Mouse (Mus musculus) liver, embryonic 12.5 days (tissue): ENCODE results near the gene Plin5. TPM values are rescaled to one million over a fixed set of nuclear protein-coding genes. Genes with fewer than 3 reads are reported as not detected.
"Not testable (repeated sequence)": the region's sequence is repeated elsewhere in the genome, so short reads cannot be mapped to it uniquely, and the experiment has no call there.

ENCODE experiments used
- ATAC-seq: fragments of 200-750 bp; cut with Nextera tagmentation; 2 replicates; pipeline ENCODE4 v1.8.0; 2017; ENCODE audit warnings: moderate number of reproducible peaks, mild to moderate bottlenecking, moderate library complexity
- H3K27ac ChIP-seq: fragments of 300-500 bp; sonication (generic); 2 replicates; pipeline ENCODE4 v1.5.1; 2016; ENCODE audit warnings: mild to moderate bottlenecking
- H3K27me3 ChIP-seq: fragments of 300-500 bp; sonication (generic); replicated peaks from 2 replicates; pipeline ENCODE4 v1.6.1; 2016; ENCODE audit warnings: mild to moderate bottlenecking, moderate library complexity
- H3K36me3 ChIP-seq: fragments of 300-500 bp; sonication (generic); 2 replicates; pipeline ENCODE4 v1.6.1; 2016; ENCODE audit warnings: mild to moderate bottlenecking, moderate library complexity
- H3K4me1 ChIP-seq: fragments of 300-500 bp; sonication (generic); 2 replicates; pipeline ENCODE4 v1.6.1; 2016
- H3K4me2 ChIP-seq: fragments of 300-500 bp; sonication (generic); 2 replicates; pipeline ENCODE4 v1.6.1; 2016; ENCODE audit warnings: mild to moderate bottlenecking, moderate library complexity
- H3K4me3 ChIP-seq: fragments of 300-500 bp; sonication (generic); 2 replicates; pipeline ENCODE4 v1.5.1; 2016; ENCODE audit warnings: mild to moderate bottlenecking, moderate library complexity
- H3K9ac ChIP-seq: fragments of 300-500 bp; sonication (generic); 2 replicates; pipeline ENCODE4 v1.6.1; 2016; ENCODE audit warnings: mild to moderate bottlenecking, moderate library complexity
- H3K9me3 ChIP-seq: fragments of 300-500 bp; sonication (generic); replicated peaks from 2 replicates; pipeline ENCODE4 v1.6.1; 2016; ENCODE audit warnings: mild to moderate bottlenecking, moderate library complexity
- WGBS: fragments of 180-500 bp; shearing (Covaris S2); methylation state at CpG from one replicate; pipeline ENCODE4 v1.1.7; 2016; ENCODE audit not compliant: insufficient replicate concordance; 5-methylcytosine and 5-hydroxymethylcytosine counted together
- polyA plus RNA-seq: library from polyadenylated mRNA; unstranded; fragments of >200 nt; fragmentation: Nextera tagmentation; extraction: Ambion mirVana; gene quantifications from 2 replicates; pipeline ENCODE4 v1.2.1, GENCODE M21; 2016

Gene Plin5
- polyA plus RNA-seq, 1 experiment from 2014 or later = 0.38 TPM

DNA sequence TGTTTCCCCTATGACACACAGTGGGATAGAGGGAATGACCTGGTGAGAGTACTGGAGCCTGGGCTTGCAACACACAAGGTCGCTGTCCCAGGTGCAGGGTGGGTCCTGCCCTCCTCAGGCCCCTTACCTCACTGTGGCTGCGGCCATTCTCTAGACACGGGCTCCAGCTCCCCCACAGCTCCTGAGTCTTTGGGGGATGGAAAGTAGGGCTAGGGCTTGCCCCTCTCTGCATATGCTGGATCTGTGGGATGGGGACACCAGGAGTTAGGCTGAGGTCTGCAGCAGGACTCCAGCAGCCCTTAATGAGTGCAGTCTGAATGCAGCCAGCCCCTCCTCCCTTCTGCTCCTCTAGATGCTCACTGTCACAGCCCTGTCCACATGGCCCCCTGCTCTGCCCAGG lies 4.7 kb downstream of the Plin5 start:
- H3K4me3 ChIP-seq = no peak overlapping the region
- WGBS = 52% methylated on average over 3 of the region's 3 CpGs
- no peak overlapping the region for H3K9ac ChIP-seq
- H3K36me3 ChIP-seq = no peaks in the 10 kb centered on the region
- peaks cover 10% of the 10 kb centered on the region for H3K4me1 ChIP-seq
- no peak for ATAC-seq
- no peaks in the 10 kb centered on the region for H3K9me3 ChIP-seq
- peaks cover 33% of the 10 kb centered on the region for H3K27me3 ChIP-seq
- H3K27ac ChIP-seq = no peak overlapping the region
- H3K4me2 ChIP-seq = no peak overlapping the region

DNA sequence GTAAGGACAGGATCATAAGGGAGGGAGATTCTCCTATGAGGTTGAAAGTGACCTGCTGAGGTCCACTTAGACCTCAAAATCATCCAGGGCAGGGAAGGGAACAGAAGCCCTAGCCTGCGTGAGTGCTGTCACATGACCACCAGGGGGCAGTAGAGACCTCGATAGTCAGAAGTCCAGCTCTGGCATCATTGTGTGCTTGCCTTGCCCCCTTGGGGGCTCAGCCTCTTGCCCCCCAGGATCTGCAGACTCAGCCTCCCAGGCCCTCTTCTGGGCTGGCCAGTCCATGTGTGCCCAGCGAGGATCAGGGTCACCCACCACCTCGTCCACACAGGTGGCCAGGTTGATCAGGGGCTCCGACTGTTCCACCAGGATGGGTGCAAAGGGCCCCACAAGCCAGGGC lies 5.5 kb downstream of the Plin5 start:
- H3K4me1 ChIP-seq = peaks cover 2% of the 10 kb centered on the region
- no peaks in the 10 kb centered on the region for H3K9me3 ChIP-seq
- 41% methylated on average over 5 of the region's 5 CpGs for WGBS
- no peak overlapping the region for H3K4me3 ChIP-seq
- H3K36me3 ChIP-seq = no peaks in the 10 kb centered on the region
- no peak overlapping the region for H3K4me2 ChIP-seq
- no peak overlapping the region for H3K27ac ChIP-seq
- H3K9ac ChIP-seq = no peak overlapping the region
- H3K27me3 ChIP-seq = peaks cover 25% of the 10 kb centered on the region
- ATAC-seq = peak; percentile 27

DNA sequence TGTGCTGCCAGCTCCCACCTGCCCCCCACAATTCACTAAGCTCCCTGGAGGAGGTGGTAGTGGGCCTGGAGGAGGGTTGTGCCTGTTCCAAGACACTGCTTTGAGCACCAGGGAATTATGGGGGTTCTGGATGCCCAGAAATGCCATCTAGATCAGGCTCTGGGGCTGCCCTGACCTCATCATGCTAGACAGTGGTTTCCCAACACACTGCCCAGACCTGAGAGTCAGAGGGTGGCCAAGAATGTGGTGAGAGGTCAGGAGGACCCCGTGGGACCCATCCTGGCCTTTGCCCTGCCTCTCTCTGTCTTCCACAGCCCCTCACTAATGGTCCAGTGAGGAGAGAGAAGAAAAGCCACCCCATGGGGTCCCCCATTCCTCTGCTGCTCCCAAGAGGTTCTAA lies 6.4 kb downstream of the Plin5 start:
- Histone ChIP-seq H3K9me3 (no peaks in the 10 kb centered on the region), H3K36me3 (no peaks in the 10 kb centered on the region), H3K27ac (no peak overlapping the region), H3K4me3 (no peak overlapping the region), H3K9ac (no peak overlapping the region), H3K27me3 (peaks cover 16% of the 10 kb centered on the region), H3K4me2 (no peak overlapping the region), H3K4me1 (no peaks in the 10 kb centered on the region)
- 31% methylated on average over 1 of the region's 1 CpGs for WGBS
- ATAC-seq = no peak

DNA sequence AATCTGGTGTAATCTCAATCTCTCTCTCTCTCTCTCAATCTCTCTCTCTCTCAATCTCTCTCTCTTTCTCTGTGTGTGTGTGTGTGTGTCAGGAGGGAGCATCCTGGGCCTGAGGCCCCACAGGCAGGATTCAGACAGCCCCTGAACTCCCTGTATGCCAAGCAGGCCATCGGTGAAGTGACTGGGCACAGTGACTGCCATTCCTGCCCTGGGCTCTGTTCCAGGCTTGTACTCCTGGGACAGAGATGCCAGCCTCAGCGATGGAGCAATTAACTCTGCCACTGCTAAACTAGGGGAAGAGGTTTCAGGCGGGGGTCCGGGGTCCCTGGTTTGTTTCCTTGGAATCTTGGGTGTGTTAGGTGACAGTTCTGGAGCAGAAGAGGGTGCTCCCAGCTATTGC lies 6.8 kb downstream of the Plin5 start:
- Histone ChIP-seq H3K4me2 (no peak overlapping the region), H3K4me3 (no peak overlapping the region), H3K27me3 (peaks cover 12% of the 10 kb centered on the region), H3K36me3 (no peaks in the 10 kb centered on the region), H3K9me3 (no peaks in the 10 kb centered on the region), H3K27ac (no peak overlapping the region), H3K4me1 (no peaks in the 10 kb centered on the region), H3K9ac (no peak overlapping the region)
- WGBS = 44% methylated on average over 4 of the region's 4 CpGs
- ATAC-seq = no peak

DNA sequence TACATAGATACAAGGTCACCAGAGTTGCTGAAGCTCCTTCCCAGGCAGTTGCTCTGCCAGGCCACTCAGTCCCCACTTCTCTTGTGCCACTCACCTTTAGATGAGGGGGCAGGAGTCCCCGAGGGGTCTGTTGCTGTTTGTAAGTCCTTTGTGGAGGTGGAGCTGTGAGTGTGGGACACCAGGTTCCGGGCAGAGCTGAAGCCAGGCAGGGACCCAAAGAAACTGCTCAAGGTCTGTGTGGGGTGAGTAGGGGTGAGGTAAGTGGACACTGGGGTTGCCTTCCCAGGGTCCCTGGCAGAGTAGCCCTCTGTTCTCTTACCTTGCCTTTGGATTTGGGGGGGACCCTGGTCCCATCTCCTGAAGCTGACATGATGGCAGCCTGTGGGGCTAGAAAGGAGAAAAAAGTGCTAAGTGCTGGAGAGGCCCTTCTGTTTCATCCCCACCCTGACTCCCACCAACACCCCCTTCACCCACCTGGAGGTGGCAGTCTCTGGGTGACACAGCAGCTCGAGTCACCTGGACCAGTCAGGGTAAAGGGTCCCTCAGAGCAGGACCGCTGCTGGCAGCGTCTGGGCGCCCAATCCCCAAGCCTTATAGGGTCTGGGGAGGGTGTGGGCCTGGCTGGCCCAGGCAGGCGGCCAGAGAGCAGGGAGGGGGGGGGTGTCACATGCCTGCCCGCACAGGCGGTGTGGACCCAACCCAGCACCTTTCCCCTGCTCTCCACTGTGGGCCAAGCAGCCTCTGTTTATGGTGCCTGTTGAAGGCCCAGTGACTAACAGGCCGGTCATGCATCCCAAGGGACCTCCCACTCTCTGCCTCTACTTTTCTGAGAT lies 8.0 kb downstream of the Plin5 start, which contains the start of gene Plin4:
Gene Plin4 (minus strand): TSS at position 585 of the 833 bp plus-strand sequence.
- Histone ChIP-seq H3K4me3 (no peak within 1 kb of the TSS), H3K9me3 (no peaks in the 10 kb centered on the region), H3K27me3 (0 out of 2 replicates have a peak, but pooled peaks cover under 1% of the 10 kb centered on the region), H3K4me1 (no peaks in the 10 kb centered on the region), H3K27ac (no peak within 1 kb of the TSS), H3K4me2 (no peak within 1 kb of the TSS), H3K36me3 (no peaks in the 10 kb centered on the region), H3K9ac (no peak within 1 kb of the TSS)
- WGBS = 50% methylated on average over 10 of the region's 10 CpGs
- no peak for ATAC-seq

DNA sequence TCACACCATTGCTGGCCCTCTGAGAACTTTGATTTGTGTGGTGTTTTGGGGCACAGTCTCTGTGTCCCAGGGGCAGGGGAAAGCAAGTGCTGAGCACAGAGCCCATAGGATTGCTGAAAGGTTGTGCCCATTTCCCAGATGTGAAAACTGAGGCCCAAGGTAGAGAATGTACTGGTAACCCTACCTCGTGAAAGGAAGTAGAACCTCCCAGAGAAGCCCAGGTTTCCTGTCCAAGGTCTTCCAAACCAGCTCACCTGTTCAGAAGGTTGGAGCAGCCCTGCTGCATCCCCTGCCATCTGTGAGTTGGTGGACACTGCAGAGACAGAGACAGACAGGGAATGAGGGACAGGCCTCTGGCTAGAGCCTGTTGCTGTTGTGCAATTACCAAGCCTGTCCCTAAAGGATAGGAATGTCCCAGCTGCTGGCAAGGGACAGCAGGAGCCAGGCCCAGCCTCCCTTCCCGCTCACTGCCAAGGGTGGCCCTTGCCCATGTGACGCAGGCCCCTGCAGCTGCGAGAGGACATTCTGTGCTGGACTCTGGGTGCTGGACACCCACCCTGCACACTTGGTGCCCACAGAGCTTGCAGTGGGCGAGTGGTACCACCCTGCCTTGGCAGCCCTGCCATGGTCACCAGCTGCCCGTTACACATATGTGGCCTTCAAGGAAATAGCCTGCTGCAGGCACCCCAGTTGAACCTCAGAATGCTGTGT lies 8.9 kb downstream of the Plin5 start:
- Histone ChIP-seq H3K27me3 (no peaks in the 10 kb centered on the region), H3K4me2 (no peak overlapping the region), H3K4me1 (no peaks in the 10 kb centered on the region), H3K9me3 (no peaks in the 10 kb centered on the region), H3K9ac (no peak overlapping the region), H3K36me3 (peaks cover 6% of the 10 kb centered on the region), H3K4me3 (no peak overlapping the region), H3K27ac (no peak overlapping the region)
- 67% methylated on average over 6 of the region's 6 CpGs for WGBS
- ATAC-seq = no peak

DNA sequence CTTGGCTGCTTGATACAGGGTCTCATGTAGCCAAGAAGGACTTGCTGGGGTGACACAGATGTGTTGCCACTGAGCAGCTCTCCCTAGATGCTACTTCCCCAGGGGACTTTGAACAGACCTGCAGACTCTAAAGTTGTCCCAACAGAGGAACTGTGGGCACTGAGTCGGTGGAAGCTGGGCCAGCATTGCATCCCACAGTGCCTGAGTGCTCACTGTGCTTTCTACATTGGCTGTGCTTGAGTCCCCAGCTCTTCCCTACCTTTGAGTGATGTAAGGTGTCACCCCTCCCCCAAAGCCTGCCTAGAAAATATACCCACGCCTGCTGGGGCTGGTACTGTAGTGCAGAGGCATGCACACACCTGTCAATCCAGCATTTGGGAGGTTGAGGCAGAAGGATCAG lies 9.7 kb downstream of the Plin5 start:
- Histone ChIP-seq H3K9me3 (no peaks in the 10 kb centered on the region), H3K4me2 (no peak overlapping the region), H3K4me3 (no peak overlapping the region), H3K27me3 (no peaks in the 10 kb centered on the region), H3K4me1 (no peaks in the 10 kb centered on the region), H3K9ac (no peak overlapping the region), H3K36me3 (peaks cover 14% of the 10 kb centered on the region), H3K27ac (no peak overlapping the region)
- ATAC-seq = no peak
- WGBS = 51% methylated on average over 2 of the region's 2 CpGs

DNA sequence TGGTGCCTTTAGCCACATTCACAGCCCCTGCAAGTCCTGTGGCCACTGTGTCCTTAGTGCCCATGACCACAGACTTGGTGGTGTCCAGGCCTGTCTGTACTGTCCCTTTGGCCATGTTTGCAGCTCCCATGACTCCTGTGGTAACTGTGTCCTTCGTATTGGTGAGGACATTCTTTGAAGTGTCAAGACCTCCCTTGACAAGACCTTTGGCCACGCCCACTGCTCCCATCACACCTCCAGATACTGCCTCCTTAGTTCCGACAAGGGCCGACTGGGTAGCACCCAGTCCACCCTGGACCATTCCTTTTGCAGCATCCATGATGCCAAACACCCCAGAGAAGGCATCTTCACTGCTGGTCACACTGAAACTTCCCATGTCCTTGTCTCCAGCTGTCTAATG lies 10.4 kb downstream of the Plin5 start:
- no peaks in the 10 kb centered on the region for H3K27me3 ChIP-seq
- H3K4me1 ChIP-seq = no peaks in the 10 kb centered on the region
- no peak for ATAC-seq
- no peak overlapping the region for H3K27ac ChIP-seq
- WGBS = 52% methylated on average over 4 of the region's 4 CpGs
- H3K4me3 ChIP-seq = no peak overlapping the region
- H3K4me2 ChIP-seq = no peak overlapping the region
- peaks cover 22% of the 10 kb centered on the region for H3K36me3 ChIP-seq
- no peaks in the 10 kb centered on the region for H3K9me3 ChIP-seq
- H3K9ac ChIP-seq = no peak overlapping the region

DNA sequence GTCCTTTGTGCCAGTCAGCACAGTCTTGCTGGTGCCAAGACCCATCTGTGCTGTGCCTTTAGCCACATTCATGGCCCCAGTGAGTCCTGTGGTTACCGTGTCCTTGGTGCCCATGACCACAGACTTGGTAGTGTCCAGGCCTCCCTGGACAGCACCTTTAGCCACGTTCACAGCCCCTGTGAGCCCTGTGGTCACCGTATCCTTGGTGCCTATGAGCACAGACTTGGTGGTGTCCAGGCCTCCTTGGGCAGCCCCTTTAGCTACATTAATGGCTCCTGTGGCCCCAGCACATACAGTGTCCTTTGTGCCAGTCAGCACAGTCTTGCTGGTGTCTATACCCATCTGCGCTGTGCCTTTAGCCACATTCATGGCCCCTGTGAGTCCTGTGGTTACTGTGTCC lies 11.0 kb downstream of the Plin5 start:
- H3K9ac ChIP-seq, H3K4me2 ChIP-seq, ATAC-seq, H3K27me3 ChIP-seq, H3K4me3 ChIP-seq, H3K9me3 ChIP-seq, H3K27ac ChIP-seq, H3K4me1 ChIP-seq: not testable (repeated sequence)
- WGBS = 84% methylated on average over 4 of the region's 4 CpGs
- H3K36me3 ChIP-seq = peaks cover 27% of the 10 kb centered on the region

DNA sequence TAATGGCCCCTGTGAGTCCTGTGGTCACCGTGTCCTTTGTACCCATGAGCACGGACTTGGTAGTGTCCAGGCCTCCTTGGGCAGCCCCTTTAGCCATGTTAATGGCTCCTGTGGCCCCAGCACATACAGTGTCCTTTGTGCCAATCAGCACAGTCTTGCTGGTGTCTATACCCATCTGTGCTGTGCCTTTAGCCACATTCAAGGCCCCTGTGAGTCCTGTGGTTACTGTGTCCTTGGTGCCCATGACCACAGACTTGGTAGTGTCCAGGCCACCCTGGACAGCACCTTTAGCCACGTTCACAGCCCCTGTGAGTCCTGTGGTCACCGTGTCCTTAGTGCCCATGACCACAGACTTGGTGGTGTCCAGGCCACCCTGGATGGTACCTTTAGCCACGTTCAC lies 12.6 kb downstream of the Plin5 start:
- not testable (repeated sequence) for H3K9ac ChIP-seq, H3K4me1 ChIP-seq, H3K27ac ChIP-seq, ATAC-seq, H3K4me2 ChIP-seq, H3K27me3 ChIP-seq, H3K4me3 ChIP-seq, H3K9me3 ChIP-seq
- 70% methylated on average over 3 of the region's 5 CpGs for WGBS
- peaks cover 43% of the 10 kb centered on the region for H3K36me3 ChIP-seq

DNA sequence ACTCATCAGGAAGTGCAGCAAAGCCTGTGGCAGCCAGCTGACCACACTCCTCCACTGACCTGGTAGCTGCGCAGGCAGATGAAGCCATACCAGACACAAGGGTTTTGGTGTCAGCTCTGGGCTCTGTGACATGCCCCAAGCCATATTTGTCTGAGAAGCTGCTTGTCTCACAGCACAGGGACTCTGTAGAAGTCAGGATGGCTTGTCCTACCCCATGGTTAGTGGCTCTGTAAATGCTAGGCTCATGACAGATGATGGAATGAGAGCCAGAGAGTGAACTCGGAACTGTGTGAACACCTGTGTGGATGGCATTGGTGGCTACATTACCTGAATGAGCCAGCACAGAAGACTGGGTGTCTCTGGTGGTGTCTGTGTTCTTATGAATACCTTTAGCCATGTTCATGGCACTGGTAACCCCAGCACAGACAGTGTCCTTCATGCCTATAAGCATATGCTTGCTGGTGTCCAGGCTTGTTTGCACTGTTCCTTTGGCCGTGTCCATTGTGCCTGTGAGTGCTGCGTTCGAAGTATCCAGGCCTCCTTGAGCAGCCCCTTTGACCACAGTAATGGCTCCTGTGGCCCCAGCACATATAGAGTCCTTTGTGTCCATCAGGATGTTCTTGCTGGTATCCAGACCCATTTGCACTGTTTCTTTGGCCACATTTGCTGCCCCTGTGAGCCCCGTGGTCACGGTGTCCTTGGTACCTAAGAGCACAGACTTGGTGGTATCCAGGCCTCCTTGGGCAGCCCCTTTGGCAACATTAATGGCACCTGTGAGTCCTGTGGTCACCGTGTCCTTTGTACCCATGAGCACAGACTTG lies 13.7 kb downstream of the Plin5 start:
- no peak overlapping the region for H3K9ac ChIP-seq
- H3K4me3 ChIP-seq = no peak overlapping the region
- H3K9me3 ChIP-seq = no peaks in the 10 kb centered on the region
- no peak for ATAC-seq
- no peak overlapping the region for H3K27ac ChIP-seq
- WGBS = 85% methylated on average over 8 of the region's 8 CpGs
- no peaks in the 10 kb centered on the region for H3K27me3 ChIP-seq
- no peaks in the 10 kb centered on the region for H3K4me1 ChIP-seq
- H3K4me2 ChIP-seq = no peak overlapping the region
- peaks cover 55% of the 10 kb centered on the region for H3K36me3 ChIP-seq

DNA sequence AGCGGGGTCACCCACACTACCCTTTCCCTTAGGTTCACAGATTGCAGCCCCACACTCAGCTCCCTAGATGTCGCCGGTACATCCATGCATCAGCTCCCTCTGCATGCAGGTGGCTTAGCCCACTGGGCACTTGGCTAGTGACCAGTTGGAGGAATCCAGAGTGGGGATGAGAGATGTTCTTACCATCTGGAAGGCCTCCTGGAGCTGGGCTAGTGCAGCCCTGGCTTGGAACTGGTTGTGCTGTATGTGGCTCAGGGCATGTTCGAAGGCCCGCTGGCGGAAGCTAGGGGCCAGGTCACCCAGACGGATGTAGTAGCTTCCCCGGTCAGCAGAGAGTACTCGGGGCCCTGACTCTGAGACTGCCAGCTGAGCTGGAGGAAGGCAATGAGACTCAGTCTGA lies 14.5 kb downstream of the Plin5 start:
- no peak for ATAC-seq
- Histone ChIP-seq H3K9me3 (no peaks in the 10 kb centered on the region), H3K4me3 (no peak overlapping the region), H3K27ac (no peak overlapping the region), H3K4me2 (no peak overlapping the region), H3K9ac (no peak overlapping the region), H3K36me3 (peaks cover 62% of the 10 kb centered on the region), H3K4me1 (no peaks in the 10 kb centered on the region), H3K27me3 (no peaks in the 10 kb centered on the region)
- 88% methylated on average over 9 of the region's 9 CpGs for WGBS
